Mouse (Mus musculus) bone marrow, adult 2 months (tissue): ENCODE results near the gene Cd300lf.

Experiments
- CTCF ChIP-seq: fragments of 200-500 bp; IDR thresholded peaks from 2 replicates; pipeline ENCODE4 v1.5.1; 2011; ENCODE audit warnings: low read length, control low read depth; ENCODE audit not compliant: control insufficient read depth, insufficient read depth
- POLR2A ChIP-seq: fragments of 200-500 bp; IDR thresholded peaks from 2 replicates; pipeline ENCODE4 v1.6.1; 2011; ENCODE audit warnings: low read depth, mild to moderate bottlenecking, control low read depth, low read length, borderline replicate concordance; ENCODE audit not compliant: control insufficient read depth

GRCm38 (mm10) chr11:115164341-115164975 lies 30.7 kb upstream of the Cd300lf start:
- no peak for TF ChIP-seq POLR2A
- no peak for TF ChIP-seq CTCF
